Mouse (Mus musculus) spleen, postnatal 36 days (tissue): ENCODE measurements around the gene Mindy1.
"Not testable (repeated sequence)": the region's sequence is repeated elsewhere in the genome, so short reads cannot be mapped to it uniquely, and the experiment has no call there.

Source experiments
- DNase-seq, 2 experiments: peaks; one replicate each; pipeline ENCODE4 v3.0.0; 2022; ENCODE audit warnings: low spot score in 2 of 2, mixed read lengths in 1 of 2

The Mindy1 gene

GRCm38 (mm10) chr3:95319701-95320625 lies 38.8 kb downstream of the Mindy1 start:
- no peak for DNase-seq

- DNase-seq: no peak
Observed at GRCm38 (mm10) chr3:95323429-95323828, 42.3 kb downstream of the Mindy1 start.

GRCm38 (mm10) chr3:95324454-95325144 lies 43.5 kb downstream of the Mindy1 start:
- DNase-seq: no peak

- DNase-seq: no peak
Observed at GRCm38 (mm10) chr3:95328803-95329404, 47.8 kb downstream of the Mindy1 start.

GRCm38 (mm10) chr3:95331528-95331927 lies 50.4 kb downstream of the Mindy1 start:
- no peak for DNase-seq

GRCm38 (mm10) chr3:95337345-95337744 lies 56.2 kb downstream of the Mindy1 start:
- DNase-seq: no peak

GRCm38 (mm10) chr3:95338251-95338650 lies 57.1 kb downstream of the Mindy1 start:
- DNase-seq: no peak

GRCm38 (mm10) chr3:95343356-95344000 lies 62.3 kb downstream of the Mindy1 start:
- not testable (repeated sequence) for DNase-seq
